Mouse (Mus musculus): Measurements from ENCODE around the gene Gm45213. TPM values are rescaled to one million over a fixed set of nuclear protein-coding genes. Genes with fewer than 3 reads are reported as not detected.

The Gm45213 gene
- polyA plus RNA-seq, 1 experiment from 2014 or later, result not detected

DNA sequence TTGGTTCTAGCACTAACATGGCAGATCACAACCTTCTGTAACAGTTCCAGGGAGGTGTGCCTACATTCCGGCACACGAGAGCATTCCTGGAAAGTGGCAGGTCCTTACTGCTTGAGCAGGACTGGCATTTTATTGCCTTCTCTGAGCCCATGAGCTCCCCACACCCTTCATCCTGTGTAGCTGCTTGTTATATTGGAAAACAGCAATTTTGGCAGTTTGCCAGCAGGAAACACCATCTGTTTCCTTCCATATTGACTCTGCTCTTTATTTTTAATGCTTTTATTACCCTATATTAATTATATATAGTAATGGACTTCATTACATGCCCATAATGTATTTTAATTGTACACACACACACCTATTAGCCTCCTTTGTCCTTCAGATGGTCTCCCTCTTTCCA, 33.0 kb downstream of the Gm45213 start:
- Histone ChIP-seq H3K9me3 (ENCODE audit: control insufficient read depth) (no peaks in the 10 kb centered on the region), H3K4me2 (replicated peaks; ENCODE audit: low read depth) (no peak overlapping the region), H3K27ac (ENCODE audit: low read depth, low read length) (no peak overlapping the region), H3K36me3 (ENCODE audit: control insufficient read depth, insufficient read depth) (peaks cover 48% of the 10 kb centered on the region), H3K4me3 (ENCODE audit: low read depth, low read length) (no peak overlapping the region), H3K27me3 (replicated peaks; ENCODE audit: control insufficient read depth, insufficient read depth, low read length) (no peaks in the 10 kb centered on the region), H3K4me1 (replicated peaks; ENCODE audit: control insufficient read depth, insufficient read depth, low read length) (peaks cover 2% of the 10 kb centered on the region; the same call in 1 of the 2 replicates), H3K9ac (ENCODE audit: low read depth, low read length) (no peak overlapping the region)
- no peak for TF ChIP-seq CTCF (IDR thresholded peaks at IDR 0.05; ENCODE audit: low read depth)
- ATAC-seq, result no peak
- 31% methylated on average over 2 of the region's 2 CpGs for WGBS

DNA sequence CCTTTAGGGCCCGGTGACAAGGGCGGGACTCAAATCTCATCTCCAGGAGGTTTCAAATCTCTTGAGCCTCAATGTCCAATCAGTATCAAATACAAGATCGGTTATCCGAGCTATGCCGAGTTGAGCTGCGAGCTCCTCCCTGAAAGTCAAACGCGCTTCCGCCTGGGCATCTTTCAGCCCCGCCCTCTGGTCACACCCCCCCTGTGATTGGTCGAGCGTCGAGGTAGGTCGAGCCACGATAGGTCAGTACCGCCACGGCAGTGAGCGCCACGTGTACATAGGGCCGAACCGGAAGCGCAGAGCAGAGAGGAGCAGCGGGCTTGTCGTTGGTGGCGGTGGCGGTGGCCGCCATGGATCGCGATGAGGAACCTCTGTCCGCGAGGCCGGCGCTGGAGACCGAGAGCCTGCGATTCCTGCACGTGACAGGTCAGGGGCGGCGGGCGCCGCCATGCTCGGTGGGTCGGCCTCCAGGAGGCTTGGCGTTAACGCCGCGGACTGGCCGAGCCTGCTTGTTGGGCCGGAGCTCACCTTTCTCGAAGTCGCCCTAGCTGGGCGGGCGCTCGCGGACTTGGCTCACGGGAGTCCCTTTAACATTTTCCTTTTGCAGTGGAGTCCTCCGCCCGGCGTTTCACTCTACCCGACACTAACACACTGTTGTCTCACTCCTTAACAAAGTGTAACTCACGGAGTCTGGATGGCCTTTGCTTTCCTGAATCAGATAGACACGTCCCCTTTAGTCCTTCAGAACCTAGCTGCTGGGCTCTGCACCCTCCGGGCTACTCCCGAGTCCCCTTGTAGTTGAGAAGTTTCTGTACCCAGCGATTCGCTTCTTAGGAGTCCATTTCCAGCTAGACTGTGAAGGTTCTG, 36.2 kb downstream of the Gm45213 start, which contains the start of gene Selenos:
Selenos (plus strand) TSS at position 286 of the 867 bp plus-strand sequence.
- Histone ChIP-seq H3K4me2 (replicated peaks; ENCODE audit: low read depth) (peak within 1 kb of the TSS; percentile 89), H3K27me3 (replicated peaks; ENCODE audit: control insufficient read depth, insufficient read depth, low read length) (no peaks in the 10 kb centered on the region), H3K4me3 (ENCODE audit: low read depth, low read length) (peak within 1 kb of the TSS; percentile 76), H3K9ac (ENCODE audit: low read depth, low read length) (peak within 1 kb of the TSS; percentile 81), H3K9me3 (ENCODE audit: control insufficient read depth) (no peaks in the 10 kb centered on the region), H3K27ac (ENCODE audit: low read depth, low read length) (peak within 1 kb of the TSS; percentile 85), H3K36me3 (ENCODE audit: control insufficient read depth, insufficient read depth) (peaks cover 40% of the 10 kb centered on the region), H3K4me1 (replicated peaks; ENCODE audit: control insufficient read depth, insufficient read depth, low read length) (peaks cover 2% of the 10 kb centered on the region; the same call in 1 of the 2 replicates)
- ATAC-seq, result peak; percentile 100
- TF ChIP-seq CTCF (IDR thresholded peaks at IDR 0.05; ENCODE audit: low read depth), result no peak
- WGBS, result under 1% methylated on average over 65 of the region's 65 CpGs

DNA sequence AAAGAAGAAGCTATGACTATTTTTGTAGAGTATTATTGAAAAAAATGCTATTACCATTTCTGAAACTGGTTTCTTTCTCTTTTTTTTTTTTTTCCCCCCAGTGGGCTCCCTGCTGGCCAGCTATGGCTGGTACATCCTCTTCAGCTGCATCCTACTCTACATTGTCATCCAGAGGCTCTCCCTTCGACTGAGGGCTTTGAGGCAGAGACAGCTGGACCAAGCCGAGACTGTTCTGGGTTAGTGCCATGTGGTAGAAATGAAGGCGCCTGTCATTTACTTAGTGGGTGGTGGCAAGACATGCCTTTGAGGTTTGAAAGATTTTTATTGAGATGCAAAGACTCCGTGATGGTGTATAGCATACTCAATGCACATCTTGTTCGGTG, 36.8 kb downstream of the Gm45213 start:
- Histone ChIP-seq H3K4me2 (replicated peaks; ENCODE audit: low read depth) (peak overlapping the region; percentile 89), H3K4me1 (replicated peaks; ENCODE audit: control insufficient read depth, insufficient read depth, low read length) (peaks cover 2% of the 10 kb centered on the region; the same call in 1 of the 2 replicates), H3K9me3 (ENCODE audit: control insufficient read depth) (no peaks in the 10 kb centered on the region), H3K4me3 (ENCODE audit: low read depth, low read length) (peak overlapping the region; percentile 76), H3K27me3 (replicated peaks; ENCODE audit: control insufficient read depth, insufficient read depth, low read length) (no peaks in the 10 kb centered on the region), H3K27ac (ENCODE audit: low read depth, low read length) (0 out of 2 replicates have a peak overlapping the region, but pooled peaks have one; percentile 85), H3K36me3 (ENCODE audit: control insufficient read depth, insufficient read depth) (peaks cover 40% of the 10 kb centered on the region), H3K9ac (ENCODE audit: low read depth, low read length) (peak overlapping the region; percentile 81)
- TF ChIP-seq CTCF (IDR thresholded peaks at IDR 0.05; ENCODE audit: low read depth), result peak; percentile 23; the same call in 1 of the 2 replicates
- WGBS, result 30% methylated on average over 5 of the region's 5 CpGs
- no peak for ATAC-seq

DNA sequence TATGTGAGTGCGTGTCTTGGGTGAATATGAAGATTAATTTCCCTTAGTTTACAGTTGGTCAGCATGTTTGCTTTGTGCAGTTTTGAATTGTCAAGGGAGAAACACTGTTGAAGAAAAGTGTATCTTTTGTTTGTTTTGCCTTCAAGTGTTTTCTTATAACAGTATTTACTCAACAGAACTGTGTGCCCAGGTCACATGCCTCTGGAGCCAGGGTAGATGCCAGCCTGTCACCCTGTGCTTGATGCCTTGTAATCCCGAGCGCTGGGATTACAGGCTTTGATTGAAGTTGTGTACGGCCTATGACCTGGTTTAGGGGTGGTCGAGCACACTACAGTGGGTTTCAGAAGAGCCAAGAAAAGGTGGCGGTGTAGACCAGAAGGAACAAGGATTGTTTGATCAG, 40.4 kb downstream of the Gm45213 start:
- Histone ChIP-seq H3K27me3 (replicated peaks; ENCODE audit: control insufficient read depth, insufficient read depth, low read length) (no peaks in the 10 kb centered on the region), H3K27ac (ENCODE audit: low read depth, low read length) (no peak overlapping the region), H3K4me1 (replicated peaks; ENCODE audit: control insufficient read depth, insufficient read depth, low read length) (no peaks in the 10 kb centered on the region; the same call in 1 of the 2 replicates), H3K9me3 (ENCODE audit: control insufficient read depth) (no peaks in the 10 kb centered on the region), H3K4me3 (ENCODE audit: low read depth, low read length) (no peak overlapping the region), H3K9ac (ENCODE audit: low read depth, low read length) (no peak overlapping the region), H3K4me2 (replicated peaks; ENCODE audit: low read depth) (no peak overlapping the region), H3K36me3 (ENCODE audit: control insufficient read depth, insufficient read depth) (peaks cover 62% of the 10 kb centered on the region)
- TF ChIP-seq CTCF (IDR thresholded peaks at IDR 0.05; ENCODE audit: low read depth), result no peak
- WGBS, result 92% methylated on average over 6 of the region's 6 CpGs
- ATAC-seq, result no peak

DNA sequence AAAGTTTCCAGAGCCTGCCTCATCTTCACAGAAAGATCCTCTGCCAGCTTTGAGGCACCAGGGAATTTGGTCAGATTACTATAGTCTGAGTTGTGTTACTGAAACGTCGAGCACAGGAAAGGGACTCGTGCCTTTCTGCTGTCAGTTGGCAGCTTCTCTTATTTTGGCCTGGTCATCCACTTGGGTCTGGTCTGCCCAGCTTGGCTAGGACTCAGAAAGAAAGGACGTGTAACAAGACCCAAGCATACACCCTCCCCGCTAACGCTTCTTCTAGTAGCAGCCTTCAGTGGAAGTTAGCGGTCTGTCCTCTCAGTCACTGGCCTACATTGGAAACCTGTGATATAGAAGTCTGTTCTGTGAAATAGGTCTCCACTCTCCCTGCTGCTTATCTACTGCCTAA, 41.1 kb downstream of the Gm45213 start:
- Histone ChIP-seq H3K4me1 (replicated peaks; ENCODE audit: control insufficient read depth, insufficient read depth, low read length) (no peaks in the 10 kb centered on the region; the same call in 1 of the 2 replicates), H3K9me3 (ENCODE audit: control insufficient read depth) (no peaks in the 10 kb centered on the region), H3K4me2 (replicated peaks; ENCODE audit: low read depth) (no peak overlapping the region), H3K36me3 (ENCODE audit: control insufficient read depth, insufficient read depth) (peaks cover 68% of the 10 kb centered on the region), H3K4me3 (ENCODE audit: low read depth, low read length) (no peak overlapping the region), H3K27me3 (replicated peaks; ENCODE audit: control insufficient read depth, insufficient read depth, low read length) (no peaks in the 10 kb centered on the region), H3K27ac (ENCODE audit: low read depth, low read length) (peak overlapping the region; percentile 21; the same call in 1 of the 2 replicates), H3K9ac (ENCODE audit: low read depth, low read length) (no peak overlapping the region)
- no peak for TF ChIP-seq CTCF (IDR thresholded peaks at IDR 0.05; ENCODE audit: low read depth)
- WGBS, result 85% methylated on average over 7 of the region's 7 CpGs
- no peak for ATAC-seq

DNA sequence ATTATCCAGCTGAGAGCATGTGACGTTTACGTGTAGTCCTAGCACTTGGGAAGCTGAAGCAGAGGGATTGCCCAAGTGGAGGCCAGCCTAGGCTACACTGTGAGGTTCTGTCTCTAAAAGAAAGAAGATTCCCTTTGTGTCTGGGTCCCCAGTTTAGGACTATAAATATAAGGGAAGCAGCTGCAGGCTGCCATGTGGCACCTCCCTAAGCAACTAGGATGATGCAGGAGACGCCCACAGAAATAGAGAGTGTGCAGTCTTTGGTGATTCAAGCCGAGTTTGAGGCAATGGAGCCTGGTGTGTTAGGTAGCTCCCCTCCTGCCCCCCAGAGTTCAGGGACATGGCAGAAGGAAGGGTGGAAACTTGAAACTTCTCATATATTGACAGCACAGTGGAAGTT, 44.2 kb downstream of the Gm45213 start:
- no peaks in the 10 kb centered on the region for H3K27me3 ChIP-seq (replicated peaks; ENCODE audit: control insufficient read depth, insufficient read depth, low read length)
- ATAC-seq, result no peak
- peaks cover 83% of the 10 kb centered on the region for H3K36me3 ChIP-seq (ENCODE audit: control insufficient read depth, insufficient read depth)
- no peak overlapping the region for H3K4me2 ChIP-seq (replicated peaks; ENCODE audit: low read depth)
- H3K27ac ChIP-seq (ENCODE audit: low read depth, low read length), result no peak overlapping the region
- H3K4me1 ChIP-seq (replicated peaks; ENCODE audit: control insufficient read depth, insufficient read depth, low read length), result no peaks in the 10 kb centered on the region
- no peak for TF ChIP-seq CTCF (IDR thresholded peaks at IDR 0.05; ENCODE audit: low read depth)
- no peaks in the 10 kb centered on the region for H3K9me3 ChIP-seq (ENCODE audit: control insufficient read depth)
- H3K4me3 ChIP-seq (ENCODE audit: low read depth, low read length), result no peak overlapping the region
- no peak overlapping the region for H3K9ac ChIP-seq (ENCODE audit: low read depth, low read length)
- 87% methylated on average over 4 of the region's 4 CpGs for WGBS
